Mouse (Mus musculus) neural tube, embryonic 11.5 days (tissue): ENCODE results near the gene Slfn3. TPM values are rescaled to one million over a fixed set of nuclear protein-coding genes. Genes with fewer than 3 reads are reported as not detected.
"Not testable (repeated sequence)": the region's sequence is repeated elsewhere in the genome, so short reads cannot be mapped to it uniquely, and the experiment has no call there.

Experiments
- ATAC-seq: fragments of 200-750 bp; cut with Nextera tagmentation; 2 replicates; pipeline ENCODE4 v1.8.0; 2017; ENCODE audit warnings: moderate number of reproducible peaks, mild to moderate bottlenecking, moderate TSS enrichment, moderate library complexity; ENCODE audit not compliant: insufficient read depth, low FRiP score, low TSS enrichment
- DNase-seq: peaks from one replicate; pipeline ENCODE4 v3.0.0-alpha.2; 2015; ENCODE audit warnings: low spot score
- H3K27ac ChIP-seq: fragments of 300-500 bp; sonication (generic); 2 replicates; pipeline ENCODE4 v1.5.1; 2014; ENCODE audit warnings: low read depth, mild to moderate bottlenecking, low read length
- H3K27me3 ChIP-seq: fragments of 300-500 bp; sonication (generic); 2 replicates; pipeline ENCODE4 v1.6.1; 2014; ENCODE audit warnings: mild to moderate bottlenecking, low read length, mixed read lengths; ENCODE audit not compliant: control insufficient read depth, insufficient read depth
- H3K36me3 ChIP-seq: fragments of 300-500 bp; sonication (generic); 2 replicates; pipeline ENCODE4 v1.6.1; 2014; ENCODE audit warnings: mild to moderate bottlenecking, low read length, moderate library complexity, mixed read lengths; ENCODE audit not compliant: control insufficient read depth, insufficient read depth
- H3K4me1 ChIP-seq: fragments of 300-500 bp; sonication (generic); 2 replicates; pipeline ENCODE4 v1.6.1; 2014; ENCODE audit warnings: low read length, mixed read lengths; ENCODE audit not compliant: control insufficient read depth, insufficient read depth
- H3K4me2 ChIP-seq: fragments of 300-500 bp; sonication (generic); 2 replicates; pipeline ENCODE4 v1.6.1; 2014; ENCODE audit warnings: low read depth, mild to moderate bottlenecking, moderate library complexity
- H3K4me3 ChIP-seq: fragments of 300-500 bp; sonication (generic); 2 replicates; pipeline ENCODE4 v1.5.1; 2014; ENCODE audit warnings: low read depth, low read length
- H3K9ac ChIP-seq: fragments of 300-500 bp; sonication (generic); 2 replicates; pipeline ENCODE4 v1.6.1; 2014; ENCODE audit warnings: mild to moderate bottlenecking, low read length
- H3K9me3 ChIP-seq: fragments of 300-500 bp; sonication (generic); 2 replicates; pipeline ENCODE4 v1.6.1; 2016; ENCODE audit warnings: low read length; ENCODE audit not compliant: control insufficient read depth
- WGBS: fragments of 180-500 bp; shearing (Covaris S2); extraction: QIAGEN DNeasy Blood & Tissue Kit; methylation state at CpG from one replicate; pipeline ENCODE4 v1.1.7; 2014; 5-methylcytosine and 5-hydroxymethylcytosine counted together
- polyA plus RNA-seq: library from polyadenylated mRNA; unstranded; fragments of >200 nt; fragmentation: Nextera tagmentation; extraction: Ambion mirVana; gene quantifications from 2 replicates; pipeline ENCODE4 v1.2.1, GENCODE M21; 2014

Gene Slfn3
- polyA plus RNA-seq, 1 experiment from 2014 or later: not detected

GRCm38 (mm10) chr11:83224217-83224616 lies 33.1 kb downstream of the Slfn3 start:
- H3K4me1 ChIP-seq: no peaks in the 10 kb centered on the region
- no peak overlapping the region for H3K9ac ChIP-seq
- no peak overlapping the region for H3K27ac ChIP-seq
- ATAC-seq: no peak
- H3K36me3 ChIP-seq: no peaks in the 10 kb centered on the region
- DNase-seq: no peak
- H3K4me3 ChIP-seq: no peak overlapping the region
- H3K27me3 ChIP-seq: no peaks in the 10 kb centered on the region
- no peak overlapping the region for H3K4me2 ChIP-seq
- no peaks in the 10 kb centered on the region for H3K9me3 ChIP-seq
- WGBS: 91% methylated on average over 9 of the region's 9 CpGs

- WGBS: 76% methylated on average over 3 of the region's 3 CpGs
- no peaks in the 10 kb centered on the region for H3K4me1 ChIP-seq
- no peak overlapping the region for H3K4me3 ChIP-seq
- no peak overlapping the region for H3K4me2 ChIP-seq
- DNase-seq: no peak
- H3K27me3 ChIP-seq: no peaks in the 10 kb centered on the region
- H3K36me3 ChIP-seq: no peaks in the 10 kb centered on the region
- H3K27ac ChIP-seq: no peak overlapping the region
- H3K9me3 ChIP-seq: no peaks in the 10 kb centered on the region
- H3K9ac ChIP-seq: no peak overlapping the region
- no peak for ATAC-seq
Measured at GRCm38 (mm10) chr11:83224750-83225149, 33.6 kb downstream of the Slfn3 start.

GRCm38 (mm10) chr11:83225371-83225960 lies 34.3 kb downstream of the Slfn3 start:
- H3K4me2 ChIP-seq: no peak overlapping the region
- no peaks in the 10 kb centered on the region for H3K4me1 ChIP-seq
- no peak for ATAC-seq
- H3K27me3 ChIP-seq: no peaks in the 10 kb centered on the region
- no peak overlapping the region for H3K4me3 ChIP-seq
- no peak overlapping the region for H3K9ac ChIP-seq
- H3K36me3 ChIP-seq: no peaks in the 10 kb centered on the region
- WGBS: 92% methylated on average over 9 of the region's 9 CpGs
- no peaks in the 10 kb centered on the region for H3K9me3 ChIP-seq
- DNase-seq: no peak
- H3K27ac ChIP-seq: no peak overlapping the region

DNA sequence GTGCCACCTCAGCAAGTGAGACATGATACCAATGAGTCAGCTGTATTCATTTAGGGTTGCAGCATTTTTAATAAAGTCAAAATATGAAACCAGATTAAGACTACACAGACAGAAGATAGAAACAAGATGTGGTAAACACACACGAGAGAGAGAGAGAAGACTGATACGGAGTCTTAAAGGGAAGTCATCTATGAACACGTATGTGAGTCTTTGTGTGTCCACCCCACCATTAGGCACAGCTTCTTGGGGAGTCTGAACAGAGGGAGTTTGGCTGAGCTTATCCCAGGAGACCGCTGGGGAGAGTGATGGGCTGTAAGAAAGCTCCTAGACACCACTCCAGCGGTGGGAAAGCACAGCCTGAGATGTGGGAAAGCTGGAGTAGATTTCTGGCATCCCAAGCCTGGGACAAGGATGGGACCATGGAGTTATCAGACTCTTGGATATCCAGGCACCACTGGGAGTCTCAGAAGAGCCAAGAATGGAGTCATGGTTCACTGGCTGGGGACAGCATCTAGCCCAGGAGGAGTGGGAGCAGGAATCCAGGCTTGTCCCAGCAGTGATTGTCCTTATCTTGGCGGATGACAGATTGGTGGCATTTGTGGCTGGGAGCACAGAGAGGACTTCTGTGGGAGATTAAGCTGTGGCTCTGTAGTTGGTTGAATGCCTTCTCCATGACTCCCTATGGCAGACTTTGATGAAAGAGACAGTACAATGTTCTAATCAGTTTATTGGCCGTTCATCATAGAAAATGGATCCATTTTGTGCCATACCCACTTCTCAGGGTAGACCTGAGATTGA lies 37.0 kb downstream of the Slfn3 start:
- H3K4me3 ChIP-seq: no peak overlapping the region
- WGBS: 87% methylated on average over 7 of the region's 7 CpGs
- no peaks in the 10 kb centered on the region for H3K36me3 ChIP-seq
- no peak for DNase-seq
- no peaks in the 10 kb centered on the region for H3K4me1 ChIP-seq
- H3K27me3 ChIP-seq: no peaks in the 10 kb centered on the region
- no peak overlapping the region for H3K9ac ChIP-seq
- no peak overlapping the region for H3K4me2 ChIP-seq
- no peak overlapping the region for H3K27ac ChIP-seq
- no peaks in the 10 kb centered on the region for H3K9me3 ChIP-seq
- no peak for ATAC-seq

DNA sequence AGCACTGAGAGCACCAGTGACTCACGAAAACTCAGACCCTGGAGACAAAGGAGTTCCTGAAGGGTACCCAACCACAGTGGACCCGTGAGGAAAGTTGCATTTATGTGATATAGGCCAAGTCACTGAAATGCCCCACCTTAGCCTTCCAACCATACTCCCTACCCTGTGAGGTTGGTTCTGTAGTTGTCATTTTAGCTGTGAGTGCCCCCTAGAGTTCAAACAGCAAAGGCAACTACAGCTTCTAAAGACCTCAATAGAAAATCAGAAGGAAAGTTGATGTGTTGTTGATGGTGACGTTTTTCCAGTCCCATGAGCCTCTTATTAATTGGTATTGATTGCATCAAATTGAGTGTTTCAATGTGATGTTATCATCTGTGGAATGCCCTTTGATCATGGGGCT lies 39.8 kb downstream of the Slfn3 start:
- no peak for ATAC-seq
- Histone ChIP-seq H3K27me3 (no peaks in the 10 kb centered on the region), H3K9ac (no peak overlapping the region), H3K36me3 (no peaks in the 10 kb centered on the region), H3K27ac (no peak overlapping the region), H3K4me2 (no peak overlapping the region), H3K4me3 (no peak overlapping the region), H3K9me3 (no peaks in the 10 kb centered on the region), H3K4me1 (no peaks in the 10 kb centered on the region)
- 79% methylated on average over 3 of the region's 3 CpGs for WGBS
- DNase-seq: no peak

- ATAC-seq, H3K4me2 ChIP-seq: not testable (repeated sequence)
- WGBS: 58% methylated on average over 5 of the region's 5 CpGs
Measured at GRCm38 (mm10) chr11:83233621-83234020, 42.5 kb downstream of the Slfn3 start.

GRCm38 (mm10) chr11:83237390-83237789 lies 46.3 kb downstream of the Slfn3 start:
- not testable (repeated sequence) for H3K36me3 ChIP-seq, ATAC-seq, H3K27ac ChIP-seq, H3K4me3 ChIP-seq, H3K4me2 ChIP-seq, DNase-seq, H3K27me3 ChIP-seq, H3K9ac ChIP-seq, H3K4me1 ChIP-seq, H3K9me3 ChIP-seq
- WGBS: 88% methylated on average over 9 of the region's 9 CpGs

More at GRCm38 (mm10) chr11:83233621-83234020, 42.5 kb downstream of the Slfn3 start:
- not testable (repeated sequence) for H3K4me3 ChIP-seq, H3K27ac ChIP-seq, H3K9ac ChIP-seq, H3K4me1 ChIP-seq, DNase-seq, H3K27me3 ChIP-seq, H3K36me3 ChIP-seq, H3K9me3 ChIP-seq

DNA sequence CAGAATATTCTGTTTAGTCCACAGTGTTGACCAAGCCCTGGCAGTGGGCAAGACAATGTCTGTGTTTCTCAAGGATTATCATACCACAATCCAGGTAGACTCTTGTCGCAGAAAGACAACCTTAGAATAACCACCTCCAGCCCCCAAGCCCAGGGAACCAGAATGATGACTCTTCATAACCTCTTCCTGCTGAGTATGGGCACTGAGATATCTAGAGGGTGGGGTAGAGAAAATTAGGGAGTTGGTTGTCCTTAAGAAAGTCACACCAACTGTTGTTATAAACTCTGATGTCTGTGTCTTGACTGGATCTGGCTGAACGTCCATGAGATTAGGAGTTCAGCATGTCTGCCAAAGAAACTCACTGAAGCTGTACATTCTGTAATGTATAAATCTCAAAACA lies 47.3 kb downstream of the Slfn3 start:
- Histone ChIP-seq H3K4me2 (no peak overlapping the region), H3K9me3 (no peaks in the 10 kb centered on the region), H3K9ac (no peak overlapping the region), H3K27ac (no peak overlapping the region), H3K36me3 (no peaks in the 10 kb centered on the region), H3K4me1 (no peaks in the 10 kb centered on the region), H3K27me3 (no peaks in the 10 kb centered on the region), H3K4me3 (no peak overlapping the region)
- WGBS: 87% methylated on average over 2 of the region's 2 CpGs
- ATAC-seq (no peak), DNase-seq (no peak)

DNA sequence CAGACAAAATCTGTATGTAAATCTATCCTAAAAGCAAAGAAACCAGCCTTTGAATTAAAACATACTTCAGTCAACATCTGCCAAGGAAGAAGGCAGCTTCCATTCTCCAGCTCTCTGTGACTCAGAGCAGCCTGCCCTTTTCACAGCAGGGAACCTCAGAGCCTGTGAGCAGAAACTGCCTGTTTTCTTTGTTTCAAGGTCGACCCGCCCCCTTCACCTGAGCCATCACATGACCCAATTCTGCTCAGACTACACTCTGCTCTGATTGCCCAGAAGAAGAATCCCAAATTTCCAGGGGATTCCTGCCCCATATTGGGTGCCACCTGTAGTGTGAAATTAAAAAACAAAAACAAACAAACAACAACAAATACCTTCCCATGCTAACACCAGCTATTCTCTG lies 48.7 kb downstream of the Slfn3 start:
- ATAC-seq: no peak
- Histone ChIP-seq H3K9ac (no peak overlapping the region), H3K4me1 (no peaks in the 10 kb centered on the region), H3K4me3 (no peak overlapping the region), H3K27me3 (no peaks in the 10 kb centered on the region), H3K4me2 (no peak overlapping the region), H3K36me3 (no peaks in the 10 kb centered on the region), H3K27ac (no peak overlapping the region), H3K9me3 (no peaks in the 10 kb centered on the region)
- 20% methylated on average over 2 of the region's 2 CpGs for WGBS
- DNase-seq: no peak
